Mouse (Mus musculus): Measurements from ENCODE around the gene Kcnip3. TPM values are rescaled to one million over a fixed set of nuclear protein-coding genes. Genes with fewer than 3 reads are reported as not detected.

Gene Kcnip3
- total RNA-seq, 4 experiments from 2014 or later, result 0.15 to 0.47 (median 0.24) TPM

Other genes starting within 250 kb of the Kcnip3 start
- gene Dusp2, start 185.9 kb downstream of the Kcnip3 start, total RNA-seq (2022), result 1 to 10 TPM in 3 of 4 experiments, under 1 TPM in 1; 0.44 to 1.4 (median 1.1) TPM
- gene Astl, start 183.5 kb downstream of the Kcnip3 start, total RNA-seq (2022), result not detected
- gene Adra2b, start 158.9 kb downstream of the Kcnip3 start, total RNA-seq (2022), result under 1 TPM; 0.41 to 0.83 (median 0.50) TPM
- gene Gpat2, start 96.9 kb downstream of the Kcnip3 start, total RNA-seq (2022), result not detected
- 10 to 100 TPM; 17.6 to 24.4 (median 20.8) TPM for gene Fahd2a, start 77.5 kb downstream of the Kcnip3 start, total RNA-seq (2022)
- gene Prom2, start 19.4 kb upstream of the Kcnip3 start, total RNA-seq (2022), result not detected
- 1 to 10 TPM; 2.2 to 3.6 (median 2.3) TPM for gene Zfp661, start 65.0 kb upstream of the Kcnip3 start, total RNA-seq (2022)
- 10 to 100 TPM; 64.8 to 78.4 (median 74.5) TPM for gene Mrps5, start 65.1 kb upstream of the Kcnip3 start, total RNA-seq (2022)
- 1 to 10 TPM in 2 of 4 experiments, under 1 TPM in 2; 0.75 to 1.8 (median 0.99) TPM for gene Mal, start 134.6 kb upstream of the Kcnip3 start, total RNA-seq (2022)
- 1 to 10 TPM; 1.1 to 3.3 (median 1.3) TPM for gene Mall, start 207.8 kb upstream of the Kcnip3 start, total RNA-seq (2022)